Mouse (Mus musculus) testis, adult 2 months (tissue): ENCODE measurements around the gene Akr1d1. TPM values are rescaled to one million over a fixed set of nuclear protein-coding genes. Genes with fewer than 3 reads are reported as not detected.

Experiments
- H3K27ac ChIP-seq: fragments of 200-500 bp; 2 replicates; pipeline ENCODE4 v1.5.1; 2012; ENCODE audit warnings: low read depth, low read length; ENCODE audit not compliant: control insufficient read depth, insufficient read depth
- H3K27me3 ChIP-seq: fragments of 200-500 bp; 2 replicates; pipeline ENCODE4 v1.6.1; 2012; ENCODE audit warnings: mild to moderate bottlenecking, low read length, moderate library complexity; ENCODE audit not compliant: control insufficient read depth, insufficient read depth
- H3K36me3 ChIP-seq: fragments of 200-500 bp; 2 replicates; pipeline ENCODE4 v1.6.1; 2012; ENCODE audit warnings: mild to moderate bottlenecking, low read length; ENCODE audit not compliant: control insufficient read depth, insufficient read depth
- H3K4me1 ChIP-seq: fragments of 200-500 bp; 2 replicates; pipeline ENCODE4 v1.6.1; 2012; ENCODE audit warnings: low read length; ENCODE audit not compliant: control insufficient read depth, insufficient read depth
- H3K4me3 ChIP-seq: fragments of 200-500 bp; 2 replicates; pipeline ENCODE4 v1.5.1; 2012; ENCODE audit warnings: low read depth, mild to moderate bottlenecking, low read length, moderate library complexity, mixed read lengths; ENCODE audit not compliant: control insufficient read depth
- CTCF ChIP-seq: fragments of 200-500 bp; IDR thresholded peaks from 2 replicates; pipeline ENCODE4 v1.5.1; 2012; ENCODE audit warnings: low read depth, mild to moderate bottlenecking, inconsistent platforms, low read length, moderate library complexity; ENCODE audit not compliant: control insufficient read depth, insufficient read depth, insufficient replicate concordance
- POLR2A ChIP-seq: fragments of 200-500 bp; IDR thresholded peaks from 2 replicates; pipeline ENCODE4 v1.6.1; 2012; ENCODE audit warnings: low read depth, mild to moderate bottlenecking, inconsistent platforms, low read length, moderate library complexity; ENCODE audit not compliant: control insufficient read depth
- polyA plus RNA-seq: library from polyadenylated mRNA; depleted of rRNA; stranded (reverse); fragments of >200 nt; gene quantifications from 2 replicates; pipeline ENCODE4 v1.2.3, GENCODE M21; 2012

Gene Akr1d1
- polyA plus RNA-seq, 1 experiment = not detected

DNA sequence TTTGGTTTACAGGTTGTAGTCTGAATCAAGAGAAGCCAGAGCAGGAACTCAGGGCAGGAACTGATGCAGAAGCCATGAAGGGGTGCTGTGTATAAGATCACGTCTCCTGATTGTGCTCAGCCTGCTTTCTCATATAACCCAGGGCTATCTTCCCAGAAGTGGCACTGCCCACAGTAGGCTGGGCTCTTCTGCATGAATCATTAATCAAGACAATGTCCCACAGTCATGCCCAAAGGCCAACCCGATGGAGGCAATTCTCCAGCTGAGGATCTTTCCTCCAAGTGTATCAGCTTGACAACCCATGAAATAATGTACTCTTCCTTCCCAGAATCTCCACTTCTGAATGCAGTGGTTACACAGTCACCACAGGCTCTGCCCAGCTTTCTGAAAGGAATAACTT is 24.4 kb upstream of the Akr1d1 start:
- Histone ChIP-seq H3K27ac (no peak overlapping the region), H3K4me1 (no peaks in the 10 kb centered on the region), H3K27me3 (no peaks in the 10 kb centered on the region), H3K4me3 (no peak overlapping the region), H3K36me3 (no peaks in the 10 kb centered on the region)
- TF ChIP-seq CTCF (no peak), POLR2A (no peak)

DNA sequence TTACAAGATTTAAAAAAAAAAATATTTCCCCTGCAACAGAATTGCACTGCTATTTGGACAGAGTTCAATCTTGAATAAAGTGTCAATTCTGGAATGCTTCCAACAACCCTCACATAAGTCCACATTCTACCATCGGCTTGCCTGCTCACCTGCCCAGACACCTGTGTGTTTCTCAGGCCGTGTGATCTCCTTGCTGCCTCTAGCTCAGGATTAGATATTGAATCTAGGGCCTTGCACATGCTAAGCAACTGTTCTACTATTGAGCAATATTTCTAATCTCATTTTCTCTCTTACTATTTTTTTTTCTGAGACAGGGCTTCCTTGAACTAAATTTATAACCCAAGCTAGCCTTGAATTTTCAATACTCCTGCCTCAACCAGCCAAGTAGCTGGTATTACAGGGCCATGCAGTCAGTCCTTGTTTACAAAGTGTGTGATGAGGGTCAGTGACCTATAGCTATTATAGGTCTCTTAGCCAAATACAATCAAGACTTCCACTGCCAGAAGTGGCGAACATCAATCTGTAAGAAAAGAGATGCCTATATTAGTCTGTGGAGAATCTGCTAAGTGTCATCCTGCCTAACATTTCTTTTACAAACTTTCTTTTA is 23.0 kb upstream of the Akr1d1 start:
- Histone ChIP-seq H3K27ac (no peak overlapping the region), H3K36me3 (no peaks in the 10 kb centered on the region), H3K27me3 (no peaks in the 10 kb centered on the region), H3K4me1 (no peaks in the 10 kb centered on the region), H3K4me3 (no peak overlapping the region)
- TF ChIP-seq CTCF = no peak
- no peak for TF ChIP-seq POLR2A

DNA sequence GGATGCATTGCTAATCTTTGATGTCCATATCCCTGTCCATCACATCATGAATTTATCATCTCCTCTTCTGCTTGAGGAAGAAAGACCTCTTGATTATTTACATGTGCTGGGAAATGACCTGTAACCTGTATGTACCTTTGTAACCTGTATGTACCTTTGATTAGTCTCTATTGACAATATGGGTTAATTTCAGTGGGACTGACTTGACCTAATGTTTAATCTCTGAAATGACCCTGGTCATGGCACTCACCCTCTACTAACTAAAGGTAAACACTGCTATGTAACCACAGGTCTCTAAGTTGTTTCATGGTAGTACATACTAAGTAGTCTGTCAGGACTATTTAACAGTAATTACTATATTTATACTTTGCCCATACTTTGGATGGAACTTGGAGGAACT is 19.2 kb upstream of the Akr1d1 start:
- TF ChIP-seq POLR2A = no peak
- no peak for TF ChIP-seq CTCF
- Histone ChIP-seq H3K27ac (no peak overlapping the region), H3K27me3 (no peaks in the 10 kb centered on the region), H3K4me1 (no peaks in the 10 kb centered on the region), H3K36me3 (no peaks in the 10 kb centered on the region), H3K4me3 (no peak overlapping the region)

DNA sequence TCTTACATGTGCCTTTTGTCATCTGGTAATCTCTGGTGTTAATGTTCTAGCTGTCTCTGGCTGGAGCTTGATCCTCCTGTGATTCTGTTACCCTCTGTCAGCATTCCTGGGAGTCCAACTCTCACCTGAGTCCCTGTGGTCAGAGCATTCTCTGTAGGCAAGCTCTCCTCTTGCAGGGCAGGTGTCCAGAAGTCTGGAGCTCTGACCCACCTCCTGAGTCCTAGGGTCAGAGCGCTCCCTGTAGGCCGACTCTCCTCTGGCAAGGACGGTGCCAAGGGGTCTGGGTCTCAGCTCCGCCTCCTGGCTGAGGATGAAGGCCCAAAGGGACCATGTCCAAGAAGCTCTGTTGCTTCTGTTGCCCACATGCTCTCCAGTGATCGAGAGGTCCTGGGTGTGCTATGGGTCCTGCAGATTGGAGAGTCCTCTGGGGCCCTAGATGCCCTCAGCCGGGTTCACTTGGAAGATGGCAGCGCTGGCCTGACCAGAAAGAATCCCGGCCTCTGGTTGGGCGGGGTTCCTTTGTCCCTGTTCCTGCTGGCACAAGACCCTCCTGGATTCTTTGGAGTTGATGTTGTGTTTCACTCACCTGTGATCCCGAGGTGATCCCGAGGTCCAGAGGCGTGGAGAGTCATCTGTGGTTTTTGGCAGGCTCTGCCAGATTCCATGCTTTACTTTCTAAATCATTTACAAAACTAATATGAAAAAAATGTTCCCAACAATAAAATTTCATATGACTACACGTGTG is 9.2 kb upstream of the Akr1d1 start:
- H3K4me1 ChIP-seq = no peaks in the 10 kb centered on the region
- H3K27me3 ChIP-seq = no peaks in the 10 kb centered on the region
- H3K36me3 ChIP-seq = no peaks in the 10 kb centered on the region
- no peak overlapping the region for H3K4me3 ChIP-seq
- H3K27ac ChIP-seq = no peak overlapping the region
- no peak for TF ChIP-seq POLR2A
- no peak for TF ChIP-seq CTCF

DNA sequence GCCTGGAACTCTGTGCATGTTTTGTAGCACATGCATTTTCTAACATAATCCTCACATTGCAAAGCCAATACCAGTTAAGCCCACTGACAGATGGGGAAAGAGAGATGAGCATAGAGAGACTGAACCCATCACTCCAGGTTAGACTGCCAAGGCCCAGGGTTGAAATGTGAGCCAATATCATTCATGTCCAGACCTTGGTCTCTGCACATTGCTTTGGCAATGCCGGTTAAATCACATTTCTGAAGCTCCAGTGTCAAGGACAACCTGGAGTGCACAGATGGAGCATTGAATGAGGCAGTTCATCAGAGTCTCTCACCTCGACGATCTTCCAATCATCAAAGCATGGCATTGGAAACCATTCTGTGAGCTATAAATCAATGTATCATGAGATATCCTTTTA is 2.1 kb downstream of the Akr1d1 start:
- H3K27me3 ChIP-seq = no peaks in the 10 kb centered on the region
- no peak overlapping the region for H3K27ac ChIP-seq
- H3K4me1 ChIP-seq = no peaks in the 10 kb centered on the region
- no peak for TF ChIP-seq CTCF
- H3K36me3 ChIP-seq = no peaks in the 10 kb centered on the region
- H3K4me3 ChIP-seq = no peak overlapping the region

DNA sequence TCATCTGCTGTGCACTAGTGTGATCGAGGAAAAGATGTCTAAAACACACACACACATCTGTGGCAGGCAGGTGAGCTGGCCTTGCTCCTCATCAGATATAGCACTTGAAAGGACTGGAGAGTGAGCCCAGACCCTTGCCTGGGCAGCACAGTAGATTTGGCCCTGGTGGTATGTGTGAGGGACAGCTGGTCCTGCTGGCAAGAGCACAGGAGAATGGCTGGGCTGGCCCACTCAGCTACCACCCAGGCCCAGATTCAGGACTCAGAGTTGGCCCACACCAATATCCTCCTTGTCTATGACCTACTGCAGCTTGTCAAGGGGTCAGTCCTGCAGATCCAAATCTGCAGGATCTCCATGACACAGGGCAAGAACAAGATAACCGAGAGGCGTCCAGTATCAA is 6.9 kb downstream of the Akr1d1 start:
- Histone ChIP-seq H3K4me3 (no peak overlapping the region), H3K36me3 (no peaks in the 10 kb centered on the region), H3K4me1 (no peaks in the 10 kb centered on the region), H3K27ac (no peak overlapping the region), H3K27me3 (no peaks in the 10 kb centered on the region)
- TF ChIP-seq POLR2A = no peak
- TF ChIP-seq CTCF = no peak

DNA sequence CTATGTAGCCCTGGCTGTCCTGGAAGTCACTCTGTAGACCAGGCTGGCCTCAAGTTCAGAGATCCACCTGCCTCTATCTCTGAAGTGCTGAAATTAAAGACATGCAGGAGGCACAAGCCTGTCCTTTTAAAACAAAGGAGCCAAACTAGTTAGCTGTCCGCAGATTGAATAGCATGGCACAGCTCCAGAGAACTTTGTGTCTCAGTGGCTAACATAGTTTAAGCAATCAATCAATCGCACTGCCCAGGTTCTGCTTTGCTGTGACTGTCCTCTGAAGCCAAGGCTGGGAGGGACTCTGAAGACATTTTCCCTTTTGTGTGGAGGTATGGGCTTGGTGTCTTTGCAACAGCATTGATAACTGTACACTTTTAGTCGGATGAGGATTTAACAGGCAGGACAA is 7.8 kb downstream of the Akr1d1 start:
- Histone ChIP-seq H3K4me3 (no peak overlapping the region), H3K27ac (no peak overlapping the region), H3K4me1 (no peaks in the 10 kb centered on the region), H3K36me3 (no peaks in the 10 kb centered on the region), H3K27me3 (no peaks in the 10 kb centered on the region)
- no peak for TF ChIP-seq CTCF
- TF ChIP-seq POLR2A = no peak
